Mouse (Mus musculus): Measurements from ENCODE around the gene St3gal6.

The St3gal6 gene

GRCm38 (mm10) chr16:58520457-58520856 lies 3.6 kb downstream of the St3gal6 start:
- DNase-seq, result no peak

GRCm38 (mm10) chr16:58519650-58520073 lies 4.4 kb downstream of the St3gal6 start:
- no peak for DNase-seq

GRCm38 (mm10) chr16:58516960-58517798 lies 6.9 kb downstream of the St3gal6 start:
- DNase-seq, result no peak

GRCm38 (mm10) chr16:58516161-58516560 lies 7.9 kb downstream of the St3gal6 start:
- no peak for DNase-seq

GRCm38 (mm10) chr16:58514565-58514964 lies 9.5 kb downstream of the St3gal6 start:
- peak; percentile 76 for DNase-seq

- DNase-seq, result no peak
Observed at GRCm38 (mm10) chr16:58513755-58514154, 10.3 kb downstream of the St3gal6 start.

- no peak for DNase-seq
Observed at GRCm38 (mm10) chr16:58512887-58513286, 11.2 kb downstream of the St3gal6 start.

- DNase-seq, result no peak
Observed at GRCm38 (mm10) chr16:58512181-58512761, 11.8 kb downstream of the St3gal6 start.

GRCm38 (mm10) chr16:58504945-58505344 lies 19.1 kb downstream of the St3gal6 start:
- no peak for DNase-seq

GRCm38 (mm10) chr16:58502566-58502965 lies 21.5 kb downstream of the St3gal6 start:
- no peak for DNase-seq

GRCm38 (mm10) chr16:58501760-58502301 lies 22.2 kb downstream of the St3gal6 start:
- DNase-seq, result no peak

GRCm38 (mm10) chr16:58499650-58500049 lies 24.4 kb downstream of the St3gal6 start:
- no peak for DNase-seq

- DNase-seq, result no peak
Observed at GRCm38 (mm10) chr16:58499172-58499584, 24.9 kb downstream of the St3gal6 start.

GRCm38 (mm10) chr16:58497886-58498713 lies 25.9 kb downstream of the St3gal6 start:
- peak; percentile 40 for DNase-seq

GRCm38 (mm10) chr16:58496791-58497190 lies 27.3 kb downstream of the St3gal6 start:
- DNase-seq, result no peak

GRCm38 (mm10) chr16:58487861-58488260 lies 36.2 kb downstream of the St3gal6 start:
- DNase-seq, result no peak

- no peak for DNase-seq
Observed at GRCm38 (mm10) chr16:58482296-58482695, 41.7 kb downstream of the St3gal6 start.

GRCm38 (mm10) chr16:58481906-58482270 lies 42.2 kb downstream of the St3gal6 start:
- DNase-seq, result no peak

- DNase-seq, result no peak
Observed at GRCm38 (mm10) chr16:58481219-58481905, 42.7 kb downstream of the St3gal6 start.

GRCm38 (mm10) chr16:58479898-58480448 lies 44.1 kb downstream of the St3gal6 start:
- DNase-seq, result no peak

GRCm38 (mm10) chr16:58476363-58476762 lies 47.7 kb downstream of the St3gal6 start:
- DNase-seq, result no peak

- DNase-seq, result no peak
Observed at GRCm38 (mm10) chr16:58475544-58476154, 48.4 kb downstream of the St3gal6 start.
